Mouse (Mus musculus) kidney, embryonic 15.5 days (tissue): Measurements from ENCODE around the gene Brpf1. TPM values are rescaled to one million over a fixed set of nuclear protein-coding genes. Genes with fewer than 3 reads are reported as not detected.

Experiments used
- ATAC-seq: fragments of 200-750 bp; cut with Nextera tagmentation; replicated peaks from 2 replicates; pipeline ENCODE4 v1.8.0; 2017; ENCODE audit warnings: moderate TSS enrichment; ENCODE audit not compliant: low FRiP score
- H3K27ac ChIP-seq: fragments of 300-500 bp; sonication (generic); 2 replicates; pipeline ENCODE4 v1.5.1; 2015; ENCODE audit warnings: mild to moderate bottlenecking, inconsistent platforms
- H3K27me3 ChIP-seq: fragments of 300-500 bp; sonication (generic); 2 replicates; pipeline ENCODE4 v1.6.1; 2015; ENCODE audit warnings: inconsistent platforms
- H3K36me3 ChIP-seq: fragments of 300-500 bp; sonication (generic); 2 replicates; pipeline ENCODE4 v1.6.1; 2015; ENCODE audit warnings: inconsistent platforms
- H3K4me1 ChIP-seq: fragments of 300-500 bp; sonication (generic); 2 replicates; pipeline ENCODE4 v1.6.1; 2015; ENCODE audit warnings: inconsistent platforms
- H3K4me2 ChIP-seq: fragments of 300-500 bp; sonication (generic); 2 replicates; pipeline ENCODE4 v1.6.1; 2015; ENCODE audit warnings: moderate library complexity, mild to moderate bottlenecking, inconsistent platforms
- H3K4me3 ChIP-seq: fragments of 300-500 bp; sonication (generic); replicated peaks from 2 replicates; pipeline ENCODE4 v1.5.1; 2015; ENCODE audit warnings: mild to moderate bottlenecking, inconsistent platforms
- H3K9ac ChIP-seq: fragments of 300-500 bp; sonication (generic); 2 replicates; pipeline ENCODE4 v1.6.1; 2015; ENCODE audit warnings: mild to moderate bottlenecking, inconsistent platforms
- H3K9me3 ChIP-seq: fragments of 300-500 bp; sonication (generic); replicated peaks from 2 replicates; pipeline ENCODE4 v1.6.1; 2016; ENCODE audit warnings: inconsistent platforms
- WGBS: fragments of 180-500 bp; shearing (Covaris S2); methylation state at CpG from one replicate; pipeline ENCODE4 v1.1.7; 2015; ENCODE audit warnings: mixed read lengths; 5-methylcytosine and 5-hydroxymethylcytosine counted together
- polyA plus RNA-seq: library from polyadenylated mRNA; unstranded; fragments of >200 nt; fragmentation: Nextera tagmentation; extraction: Ambion mirVana; gene quantifications from 2 replicates; pipeline ENCODE4 v1.2.1, GENCODE M21; 2015

Brpf1 gene
- polyA plus RNA-seq, 1 experiment from 2014 or later = 20.4 TPM

GRCm38 (mm10) chr6:113342297-113342696, 35.4 kb downstream of the Brpf1 start:
- H3K9me3 ChIP-seq = no peaks in the 10 kb centered on the region
- H3K4me1 ChIP-seq = peaks cover 34% of the 10 kb centered on the region
- H3K27me3 ChIP-seq = no peaks in the 10 kb centered on the region
- H3K9ac ChIP-seq = peak overlapping the region; percentile 21; the same call in 1 of the 2 replicates
- peak overlapping the region; percentile 77 for H3K4me3 ChIP-seq
- peak overlapping the region; percentile 90 for H3K4me2 ChIP-seq
- peak overlapping the region; percentile 80 for H3K27ac ChIP-seq
- 19% methylated on average over 4 of the region's 7 CpGs for WGBS
- peak; percentile 26; the same call in 1 of the 2 replicates for ATAC-seq
- peaks cover 39% of the 10 kb centered on the region for H3K36me3 ChIP-seq

- H3K9me3 ChIP-seq = no peaks in the 10 kb centered on the region
- peaks cover 34% of the 10 kb centered on the region for H3K4me1 ChIP-seq
- H3K36me3 ChIP-seq = peaks cover 29% of the 10 kb centered on the region
- 14% methylated on average over 32 of the region's 32 CpGs for whole genome bisulfite sequencing
- peak within 1 kb of the TSS; percentile 77 for H3K4me3 ChIP-seq
- H3K9ac ChIP-seq = peak within 1 kb of the TSS; percentile 98
- peak; percentile 89 for ATAC-seq
- peak within 1 kb of the TSS; percentile 80 for H3K27ac ChIP-seq
- H3K4me2 ChIP-seq = peak within 1 kb of the TSS; percentile 90
- H3K27me3 ChIP-seq = no peaks in the 10 kb centered on the region
Observed at GRCm38 (mm10) chr6:113343177-113344092, 36.5 kb downstream of the Brpf1 start, which contains the start of gene Camk1. Camk1 (minus strand) TSS chr6:113343984.

DNA sequence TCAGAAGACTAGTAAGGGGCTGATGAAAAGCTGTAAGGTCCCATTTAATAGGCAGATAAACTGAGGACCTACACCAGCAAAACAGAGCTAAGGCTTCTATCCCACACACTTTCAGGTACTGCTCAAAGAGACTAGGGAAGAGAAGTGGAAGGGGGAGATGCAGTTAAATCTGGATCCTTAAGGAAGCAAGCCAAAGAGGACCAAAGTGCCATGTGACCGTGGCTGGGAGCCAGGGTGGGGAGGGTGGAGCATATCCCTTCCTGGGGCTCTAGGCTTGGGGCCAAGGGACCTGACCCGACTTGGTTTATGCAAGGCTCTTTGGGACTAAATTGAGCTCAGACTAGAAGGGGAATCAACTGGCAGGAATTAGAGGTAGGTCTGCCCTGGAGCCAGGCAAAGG, 37.4 kb downstream of the Brpf1 start:
- Histone ChIP-seq H3K36me3 (peaks cover 20% of the 10 kb centered on the region), H3K9ac (peak overlapping the region; percentile 98; the same call in 1 of the 2 replicates), H3K27me3 (no peaks in the 10 kb centered on the region), H3K9me3 (no peaks in the 10 kb centered on the region), H3K27ac (peak overlapping the region; percentile 80), H3K4me1 (peaks cover 34% of the 10 kb centered on the region), H3K4me2 (peak overlapping the region; percentile 90), H3K4me3 (peak overlapping the region; percentile 77; the same call in 1 of the 2 replicates)
- WGBS = 36% methylated on average over 2 of the region's 2 CpGs
- no peak for ATAC-seq

GRCm38 (mm10) chr6:113346897-113347296, 40.0 kb downstream of the Brpf1 start:
- ATAC-seq = no peak
- Histone ChIP-seq H3K4me1 (peaks cover 29% of the 10 kb centered on the region), H3K4me3 (no peak overlapping the region), H3K36me3 (no peaks in the 10 kb centered on the region), H3K9me3 (no peaks in the 10 kb centered on the region), H3K27ac (no peak overlapping the region), H3K9ac (no peak overlapping the region), H3K4me2 (no peak overlapping the region), H3K27me3 (no peaks in the 10 kb centered on the region)
- 74% methylated on average over 4 of the region's 4 CpGs for WGBS

- no peaks in the 10 kb centered on the region for H3K9me3 ChIP-seq
- H3K9ac ChIP-seq = no peak overlapping the region
- H3K4me3 ChIP-seq = no peak overlapping the region
- H3K27me3 ChIP-seq = no peaks in the 10 kb centered on the region
- no peak overlapping the region for H3K4me2 ChIP-seq
- 0 out of 2 replicates have a peak, but pooled peaks cover 2% of the 10 kb centered on the region for H3K4me1 ChIP-seq
- no peaks in the 10 kb centered on the region for H3K36me3 ChIP-seq
- ATAC-seq = no peak
- H3K27ac ChIP-seq = no peak overlapping the region
Observed at GRCm38 (mm10) chr6:113350538-113350937, 43.6 kb downstream of the Brpf1 start.

- H3K27me3 ChIP-seq = no peaks in the 10 kb centered on the region
- no peaks in the 10 kb centered on the region for H3K36me3 ChIP-seq
- no peak overlapping the region for H3K27ac ChIP-seq
- no peak overlapping the region for H3K4me2 ChIP-seq
- WGBS = 81% methylated on average over 1 of the region's 1 CpGs
- no peak for ATAC-seq
- H3K9me3 ChIP-seq = no peaks in the 10 kb centered on the region
- 0 out of 2 replicates have a peak, but pooled peaks cover 2% of the 10 kb centered on the region for H3K4me1 ChIP-seq
- no peak overlapping the region for H3K9ac ChIP-seq
- H3K4me3 ChIP-seq = no peak overlapping the region
Observed at GRCm38 (mm10) chr6:113351161-113351560, 44.2 kb downstream of the Brpf1 start.

DNA sequence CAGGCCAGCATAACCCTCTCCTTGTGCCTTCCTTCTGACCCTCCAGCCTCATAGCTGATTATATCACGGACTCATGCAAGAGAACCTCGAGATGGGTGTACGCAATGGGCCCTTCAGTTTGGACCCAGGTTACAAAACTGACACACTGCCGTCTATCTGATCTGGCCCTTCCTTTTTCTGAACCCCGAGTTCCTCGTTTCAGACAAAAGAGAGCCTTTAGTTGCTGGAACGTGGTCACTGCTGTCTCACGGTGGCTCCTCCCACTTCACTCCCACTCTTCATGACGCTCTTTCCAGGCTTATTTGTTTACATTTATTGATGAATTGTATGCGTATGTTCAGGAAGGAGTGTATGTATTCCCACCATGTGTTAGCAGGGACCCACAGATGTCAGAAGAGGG, 44.7 kb downstream of the Brpf1 start:
- 62% methylated on average over 10 of the region's 10 CpGs for WGBS

DNA sequence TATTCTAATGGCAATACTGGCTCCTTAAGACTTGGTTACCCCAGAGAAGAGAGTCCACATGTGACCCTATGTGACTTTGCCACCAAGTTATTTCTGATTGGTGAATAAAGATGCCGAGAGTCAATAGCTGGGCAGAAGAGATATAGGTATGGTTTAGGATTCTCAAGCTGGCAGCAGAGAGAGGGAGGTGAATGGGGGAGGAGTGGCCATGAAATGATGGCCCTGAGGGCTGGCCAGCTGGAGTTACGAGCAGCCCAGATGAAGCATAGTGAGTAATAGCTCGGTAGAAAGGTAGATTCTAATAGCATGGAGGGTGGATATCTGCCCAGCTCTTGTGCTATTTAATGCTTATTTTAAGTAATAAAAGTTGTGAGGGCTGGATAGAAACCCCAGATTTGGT, 45.9 kb downstream of the Brpf1 start:
- no peak for ATAC-seq
- no peaks in the 10 kb centered on the region for H3K27me3 ChIP-seq
- H3K4me1 ChIP-seq = 0 out of 2 replicates have a peak, but pooled peaks cover 2% of the 10 kb centered on the region
- no peaks in the 10 kb centered on the region for H3K36me3 ChIP-seq
- H3K9me3 ChIP-seq = no peaks in the 10 kb centered on the region
- no peak overlapping the region for H3K9ac ChIP-seq
- no peak overlapping the region for H3K27ac ChIP-seq
- H3K4me2 ChIP-seq = no peak overlapping the region
- no peak overlapping the region for H3K4me3 ChIP-seq
- WGBS = 50% methylated on average over 3 of the region's 3 CpGs

More for the DNA sequence above, 44.7 kb downstream of the Brpf1 start:
- Histone ChIP-seq H3K4me3 (no peak overlapping the region), H3K9me3 (no peaks in the 10 kb centered on the region), H3K4me1 (0 out of 2 replicates have a peak, but pooled peaks cover 2% of the 10 kb centered on the region), H3K27ac (no peak overlapping the region), H3K36me3 (no peaks in the 10 kb centered on the region), H3K9ac (no peak overlapping the region), H3K4me2 (no peak overlapping the region), H3K27me3 (no peaks in the 10 kb centered on the region)
- ATAC-seq = no peak

DNA sequence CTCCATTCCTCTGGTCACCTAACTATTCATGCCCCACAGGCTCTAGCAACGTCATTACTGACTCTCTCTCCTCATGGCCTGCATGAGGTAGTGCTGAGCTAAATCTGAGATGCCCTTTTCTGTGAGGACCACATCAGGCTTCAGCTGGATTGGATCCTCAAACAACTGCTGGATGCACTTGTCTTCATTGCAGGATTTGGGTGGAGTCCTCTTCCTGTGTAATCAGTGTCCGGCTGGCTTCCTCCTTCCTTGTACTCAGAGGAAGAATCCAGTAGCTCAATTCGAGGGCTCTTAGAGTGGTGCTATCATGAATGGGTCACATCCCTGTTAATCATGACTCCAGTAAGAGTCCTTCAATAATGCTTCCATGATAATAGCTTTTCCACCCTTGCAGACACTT, 46.8 kb downstream of the Brpf1 start:
- H3K9me3 ChIP-seq = no peaks in the 10 kb centered on the region
- H3K27ac ChIP-seq = no peak overlapping the region
- ATAC-seq = no peak
- no peak overlapping the region for H3K9ac ChIP-seq
- 0 out of 2 replicates have a peak, but pooled peaks cover 2% of the 10 kb centered on the region for H3K4me1 ChIP-seq
- H3K4me3 ChIP-seq = no peak overlapping the region
- 82% methylated on average over 3 of the region's 3 CpGs for WGBS
- no peaks in the 10 kb centered on the region for H3K27me3 ChIP-seq
- no peaks in the 10 kb centered on the region for H3K36me3 ChIP-seq
- H3K4me2 ChIP-seq = no peak overlapping the region

DNA sequence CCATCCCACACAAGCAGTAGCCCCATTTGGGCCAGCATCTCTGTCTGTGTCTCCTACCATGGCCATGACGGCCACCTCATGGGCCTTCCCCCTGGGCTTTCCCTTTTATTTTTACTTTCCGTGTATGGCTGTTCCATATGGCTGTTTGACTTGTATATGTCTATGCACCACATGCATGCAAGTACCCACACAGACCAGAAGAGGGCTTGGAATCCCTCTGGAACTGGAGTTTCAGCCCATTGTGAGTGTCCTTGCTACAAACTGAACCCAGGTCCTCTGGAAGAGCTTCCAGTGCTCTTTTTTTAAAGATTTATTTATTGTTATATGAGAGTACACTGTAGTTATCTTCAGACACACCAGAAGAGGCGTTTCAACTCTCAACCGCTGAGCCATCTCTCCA, 54.5 kb downstream of the Brpf1 start:
- no peaks in the 10 kb centered on the region for H3K27me3 ChIP-seq
- no peaks in the 10 kb centered on the region for H3K9me3 ChIP-seq
- H3K4me1 ChIP-seq = no peaks in the 10 kb centered on the region
- WGBS = 73% methylated on average over 4 of the region's 4 CpGs
- no peak overlapping the region for H3K4me2 ChIP-seq
- H3K27ac ChIP-seq = no peak overlapping the region
- no peak overlapping the region for H3K9ac ChIP-seq
- 0 out of 2 replicates have a peak, but pooled peaks cover under 1% of the 10 kb centered on the region for H3K36me3 ChIP-seq
- no peak overlapping the region for H3K4me3 ChIP-seq
- no peak for ATAC-seq

DNA sequence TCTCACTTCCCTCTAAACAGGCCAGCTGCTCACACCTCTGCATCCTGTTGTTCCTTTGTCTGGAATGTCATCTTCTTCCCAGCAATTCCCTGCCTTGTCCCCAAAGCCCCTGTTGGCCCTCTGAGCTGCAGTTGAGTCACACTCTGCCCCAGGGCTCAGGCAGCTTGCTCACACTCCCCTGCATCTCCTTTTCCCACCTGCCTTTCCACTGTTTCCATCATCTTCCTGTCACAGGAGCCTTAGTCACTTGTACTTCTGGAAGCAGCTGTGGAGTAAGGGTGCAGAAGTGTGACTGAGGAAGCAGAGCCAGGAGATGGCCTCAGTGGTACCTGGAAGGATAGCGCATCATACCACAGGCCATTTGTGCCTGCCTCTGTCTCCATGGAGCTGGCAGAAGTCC, 55.3 kb downstream of the Brpf1 start:
- peaks cover 7% of the 10 kb centered on the region for H3K36me3 ChIP-seq
- no peaks in the 10 kb centered on the region for H3K27me3 ChIP-seq
- H3K4me2 ChIP-seq = no peak overlapping the region
- H3K27ac ChIP-seq = no peak overlapping the region
- ATAC-seq = no peak
- WGBS = 73% methylated on average over 1 of the region's 1 CpGs
- H3K9me3 ChIP-seq = no peaks in the 10 kb centered on the region
- no peak overlapping the region for H3K4me3 ChIP-seq
- no peak overlapping the region for H3K9ac ChIP-seq
- no peaks in the 10 kb centered on the region for H3K4me1 ChIP-seq

DNA sequence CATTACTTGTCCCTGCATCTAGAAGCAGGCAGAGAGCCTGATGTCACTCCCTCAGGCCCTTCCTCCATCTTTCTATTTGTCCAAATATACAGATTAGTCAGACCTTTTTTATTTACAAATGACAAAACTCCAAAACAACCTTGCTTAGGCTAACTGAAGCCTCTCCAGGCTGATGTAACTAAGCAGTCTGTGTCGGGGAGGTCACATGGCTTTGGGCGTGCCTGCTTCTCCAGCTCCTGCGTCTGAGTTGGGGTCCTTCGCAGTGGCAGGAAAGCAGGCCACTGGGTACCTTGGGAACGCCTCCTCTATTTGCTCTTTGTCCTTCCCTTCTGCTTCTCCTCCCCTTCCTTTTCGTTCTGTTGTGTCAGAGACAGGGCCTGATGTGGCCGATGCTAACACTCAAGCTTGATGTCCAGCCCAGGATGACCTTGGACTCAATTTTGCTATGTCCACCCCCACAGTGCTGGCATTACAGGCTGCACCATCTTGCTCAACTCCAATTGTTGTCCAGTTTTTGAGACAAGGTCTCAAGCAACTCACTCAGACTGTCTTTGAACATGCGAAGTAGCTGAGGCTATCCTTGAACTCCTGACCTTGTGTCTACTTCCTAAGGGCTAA, 57.7 kb downstream of the Brpf1 start:
- no peaks in the 10 kb centered on the region for H3K27me3 ChIP-seq
- no peaks in the 10 kb centered on the region for H3K4me1 ChIP-seq
- H3K4me2 ChIP-seq = no peak overlapping the region
- H3K4me3 ChIP-seq = no peak overlapping the region
- peaks cover 25% of the 10 kb centered on the region for H3K36me3 ChIP-seq
- WGBS = 75% methylated on average over 8 of the region's 8 CpGs
- no peak overlapping the region for H3K27ac ChIP-seq
- H3K9ac ChIP-seq = no peak overlapping the region
- no peak for ATAC-seq
- no peaks in the 10 kb centered on the region for H3K9me3 ChIP-seq
